Mouse (Mus musculus) thymus, postnatal 25 days (tissue): ENCODE results near the gene Shisa2.
A peak's percentile ranks its signal among the peaks of the same experiment; 100 is the strongest.

Source experiments
- DNase-seq: peaks from one replicate; pipeline ENCODE4 v3.0.0; 2022

The Shisa2 gene

GRCm38 (mm10) chr14:59633295-59633898 is 8.3 kb downstream of the Shisa2 start:
- no peak for DNase-seq

DNA sequence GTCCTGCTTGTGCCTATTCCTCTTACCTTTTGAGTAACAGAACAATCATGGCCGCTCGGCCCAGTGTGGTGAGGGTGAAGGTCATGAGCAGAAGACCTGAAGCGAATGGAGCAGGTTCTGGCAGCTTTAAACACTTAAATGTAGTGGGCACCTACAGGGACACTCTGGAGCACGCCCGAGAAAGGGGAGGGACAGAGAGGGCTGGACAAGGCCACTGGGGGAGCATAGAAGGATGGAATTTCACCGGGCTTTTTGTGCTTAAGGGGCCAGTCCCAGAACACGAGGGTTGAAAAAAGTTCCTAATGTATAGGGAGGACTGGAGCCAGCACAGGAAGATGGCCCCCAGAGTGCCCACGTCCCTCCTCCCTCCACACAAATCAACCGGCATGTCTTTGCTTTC is 8.9 kb downstream of the Shisa2 start:
- DNase-seq, result no peak

DNA sequence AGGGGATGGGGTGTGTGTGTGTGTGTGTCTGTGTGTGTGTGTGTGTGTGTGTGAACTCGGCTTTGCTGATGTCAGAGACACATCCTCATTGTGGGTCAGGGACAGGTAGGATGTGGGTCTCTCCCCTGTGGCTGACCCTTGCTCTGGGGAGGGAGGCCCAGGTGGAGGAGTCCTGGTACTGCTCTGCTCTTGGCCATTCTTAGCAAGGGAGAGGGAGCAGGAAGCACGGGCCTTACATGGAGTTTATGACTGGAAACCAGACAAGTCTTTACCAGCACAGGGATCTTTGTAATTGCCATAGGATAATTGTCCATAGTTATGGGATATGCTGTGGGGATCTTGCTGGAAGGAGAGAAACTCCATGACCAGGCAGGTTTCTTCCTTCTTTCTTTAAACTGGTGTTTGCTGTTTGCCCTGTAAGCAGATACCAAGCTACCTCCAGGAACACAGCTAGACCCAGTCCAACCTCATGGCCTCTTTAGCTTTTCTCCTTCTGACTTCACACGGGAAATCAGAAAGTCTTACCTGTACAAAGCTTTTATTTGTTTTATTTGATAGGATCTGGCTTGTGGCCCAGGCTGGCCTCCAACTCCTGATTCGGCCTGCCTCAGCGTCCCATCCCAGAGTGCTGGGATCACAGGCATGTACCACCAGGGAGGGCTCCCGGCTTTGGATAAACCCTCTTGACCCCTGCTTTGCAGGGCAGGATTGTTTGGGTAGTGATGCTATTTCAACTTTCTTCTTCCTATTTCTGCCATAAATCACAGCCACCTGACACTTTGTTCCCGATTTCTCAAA is 14.0 kb downstream of the Shisa2 start:
- no peak for DNase-seq

GRCm38 (mm10) chr14:59641856-59642255 is 16.7 kb downstream of the Shisa2 start:
- no peak for DNase-seq

GRCm38 (mm10) chr14:59643582-59643981 is 18.5 kb downstream of the Shisa2 start:
- DNase-seq, result peak; percentile 55

GRCm38 (mm10) chr14:59644166-59644565 is 19.1 kb downstream of the Shisa2 start:
- DNase-seq, result no peak

DNA sequence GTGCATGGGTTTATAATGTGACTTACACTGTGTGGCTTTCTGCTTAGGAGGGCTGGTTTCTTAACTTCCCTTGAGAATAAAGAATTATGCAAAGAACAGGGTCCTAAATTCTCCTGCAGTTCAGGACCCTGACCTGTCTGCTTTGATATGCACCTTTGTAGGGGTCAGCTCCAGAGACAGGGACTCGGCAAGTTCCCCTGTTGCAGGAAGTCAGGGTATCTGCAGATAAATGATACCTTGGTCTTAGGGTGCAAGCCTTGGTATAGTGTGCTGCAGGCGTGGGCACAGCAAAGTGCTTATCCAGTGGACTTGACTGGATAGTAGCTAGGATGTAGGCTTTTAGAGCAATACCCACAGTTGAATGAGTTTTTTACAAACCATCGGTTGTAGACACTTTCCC is 19.8 kb downstream of the Shisa2 start:
- no peak for DNase-seq

DNA sequence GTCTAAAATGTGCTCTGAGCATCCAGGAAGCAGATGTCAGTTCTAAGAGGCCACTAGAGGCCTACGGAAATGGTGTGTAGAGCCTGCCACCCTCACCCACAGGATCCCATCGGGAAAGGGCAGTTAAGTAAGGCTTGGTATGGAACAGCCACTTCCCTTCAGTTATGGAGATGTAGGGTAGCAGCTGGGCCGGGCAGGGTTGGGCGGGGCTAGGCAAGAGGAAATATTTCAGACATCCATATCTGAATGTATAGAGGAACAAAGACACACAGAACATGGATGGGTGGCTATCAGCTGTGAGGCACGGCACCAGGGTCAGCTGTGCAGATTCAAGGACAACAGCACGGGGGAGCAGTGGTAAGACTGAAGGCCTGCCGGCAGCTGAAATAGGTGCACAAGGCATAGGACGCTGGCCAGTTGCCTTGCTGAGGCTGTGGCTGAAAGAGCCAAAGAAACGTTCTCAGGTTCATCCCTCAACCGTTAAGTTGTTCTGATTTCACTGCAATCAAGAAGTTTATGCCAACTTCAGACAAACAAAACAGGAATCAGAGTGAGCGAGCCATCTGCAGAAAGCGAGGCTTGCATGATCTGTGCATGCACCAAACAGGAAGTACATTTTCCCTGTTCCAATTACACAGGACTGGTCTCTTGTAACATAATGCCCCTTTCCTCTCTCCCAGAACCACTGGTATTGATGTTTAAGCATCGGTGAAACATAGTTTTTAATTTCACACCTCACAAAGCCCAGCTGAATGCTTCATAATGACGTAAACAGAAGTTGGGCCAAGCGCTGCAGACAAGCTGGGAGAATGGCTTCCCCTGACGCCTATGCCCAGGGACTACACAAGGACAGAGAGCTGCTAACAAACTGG is 22.0 kb downstream of the Shisa2 start:
- DNase-seq, result no peak

DNA sequence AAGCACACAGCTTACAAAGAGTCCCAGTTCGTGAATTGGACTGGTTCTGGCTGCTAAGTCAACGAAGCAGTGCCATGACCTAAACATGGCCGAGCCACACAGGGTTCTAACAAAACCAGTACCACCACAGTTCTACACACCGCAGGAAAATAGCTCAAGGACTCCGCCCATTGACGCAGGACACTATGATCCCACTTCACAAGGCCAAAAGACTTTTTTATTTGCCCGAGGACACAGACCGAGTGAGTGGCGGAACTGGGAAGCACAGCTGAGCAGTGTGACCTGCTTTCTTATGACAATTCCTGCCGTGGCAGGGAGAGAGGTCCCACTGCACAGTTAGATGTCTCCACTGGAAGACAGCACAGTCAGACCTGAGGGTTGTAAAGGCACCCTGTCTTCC is 23.5 kb downstream of the Shisa2 start:
- DNase-seq, result no peak

- no peak for DNase-seq
Measured at GRCm38 (mm10) chr14:59649337-59649736, 24.2 kb downstream of the Shisa2 start.

- no peak for DNase-seq
Measured at GRCm38 (mm10) chr14:59656591-59656990, 31.5 kb downstream of the Shisa2 start.

GRCm38 (mm10) chr14:59657098-59657497 is 32.0 kb downstream of the Shisa2 start:
- no peak for DNase-seq

- DNase-seq, result no peak
Measured at GRCm38 (mm10) chr14:59672893-59673515, 47.9 kb downstream of the Shisa2 start.

GRCm38 (mm10) chr14:59674556-59674955 is 49.4 kb downstream of the Shisa2 start:
- no peak for DNase-seq

GRCm38 (mm10) chr14:59675330-59675729 is 50.2 kb downstream of the Shisa2 start:
- DNase-seq, result no peak

DNA sequence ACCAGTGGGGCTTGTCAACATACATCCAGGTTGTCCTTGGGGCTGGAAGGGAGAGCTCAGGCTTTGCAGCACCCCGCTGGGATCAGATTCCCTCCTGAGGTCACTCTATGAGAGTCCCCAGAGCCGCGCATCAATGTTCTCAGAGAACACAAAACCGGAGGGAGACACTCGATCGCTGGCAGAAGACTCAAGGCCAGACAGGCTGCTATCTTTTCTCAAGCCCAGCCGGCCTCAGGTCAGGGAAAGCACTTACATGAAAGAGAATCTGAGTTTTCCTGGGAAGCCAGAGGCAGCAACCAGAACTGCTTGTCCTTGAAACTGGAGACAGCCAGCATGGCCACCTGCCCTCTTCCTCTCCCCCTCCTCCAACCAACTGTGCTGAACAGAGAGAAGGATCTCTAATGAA is 52.5 kb downstream of the Shisa2 start:
- DNase-seq, result no peak
